8 mouse cellular contexts compared by ENCODE assay signal in genomic region chr11:100555583-100555982, GRCm38 (mm10). TPM values are rescaled to one million over a fixed set of nuclear protein-coding genes. Genes with fewer than 3 reads are reported as not detected.
DNase-seq lines count a peak whose midpoint lies in the region; ATAC-seq and TF ChIP-seq lines count a peak whose summit lies in the region.

No protein-coding gene starts in this region.

- H3K9ac ChIP-seq in heart, embryonic 11.5 days (ENCODE audit: low read depth, low read length) = peak overlapping the region; percentile 59; the same call in 1 of the 2 replicates
- H3K9ac ChIP-seq in liver, embryonic 12.5 days = 0 out of 2 replicates have a peak overlapping the region, but pooled peaks have one; percentile 2
- H3K9ac ChIP-seq in stomach, postnatal 0 days (ENCODE audit: low read length) = peak overlapping the region; percentile 35; the same call in 1 of the 2 replicates

- H3K9me3 ChIP-seq in heart, embryonic 11.5 days (replicated peaks; ENCODE audit: control insufficient read depth, low read length) = no peaks in the 10 kb centered on the region
- H3K9me3 ChIP-seq in liver, embryonic 12.5 days (replicated peaks) = no peaks in the 10 kb centered on the region
- no peaks in the 10 kb centered on the region for H3K9me3 ChIP-seq in stomach, postnatal 0 days (ENCODE audit: control insufficient read depth, low read length)

- peak; percentile 88 for TF ChIP-seq CTCF in stomach, postnatal 0 days (IDR thresholded peaks at IDR 0.05; ENCODE audit: low read depth)

- no peaks in the 10 kb centered on the region for H3K4me1 ChIP-seq in heart, embryonic 11.5 days (ENCODE audit: control insufficient read depth, insufficient read depth, low read length)
- peaks cover 4% of the 10 kb centered on the region; the same call in 1 of the 2 replicates for H3K4me1 ChIP-seq in liver, embryonic 12.5 days
- H3K4me1 ChIP-seq in stomach, postnatal 0 days (replicated peaks; ENCODE audit: control insufficient read depth, insufficient read depth) = no peaks in the 10 kb centered on the region

- no peaks in the 10 kb centered on the region for H3K36me3 ChIP-seq in heart, embryonic 11.5 days (ENCODE audit: control insufficient read depth, insufficient read depth, low read length)
- no peaks in the 10 kb centered on the region for H3K36me3 ChIP-seq in liver, embryonic 12.5 days
- no peaks in the 10 kb centered on the region for H3K36me3 ChIP-seq in myocyte (ENCODE audit: control insufficient read depth, insufficient read depth)
- no peaks in the 10 kb centered on the region for H3K36me3 ChIP-seq in stomach, postnatal 0 days (ENCODE audit: control insufficient read depth, insufficient read depth, low read length)

- H3K27ac ChIP-seq in heart, embryonic 11.5 days (ENCODE audit: low read depth, low read length) = no peak overlapping the region
- H3K27ac ChIP-seq in liver, embryonic 12.5 days = no peak overlapping the region
- no peak overlapping the region for H3K27ac ChIP-seq in stomach, postnatal 0 days (replicated peaks)

- whole genome bisulfite sequencing in heart, embryonic 11.5 days (ENCODE audit: insufficient replicate concordance) = 19% methylated on average over 11 of the region's 11 CpGs
- 8% methylated on average over 11 of the region's 11 CpGs for WGBS in liver, embryonic 12.5 days (ENCODE audit: insufficient replicate concordance)
- 17% methylated on average over 11 of the region's 11 CpGs for WGBS in stomach, postnatal 0 days

- no peak for TF ChIP-seq POLR2A in myocyte (IDR thresholded peaks at IDR 0.05; ENCODE audit: insufficient read length, low read depth)

- H3K4me2 ChIP-seq in heart, embryonic 11.5 days = peak overlapping the region; percentile 59
- peak overlapping the region; percentile 51 for H3K4me2 ChIP-seq in liver, embryonic 12.5 days
- peak overlapping the region; percentile 55 for H3K4me2 ChIP-seq in myocyte (ENCODE audit: low read depth)
- H3K4me2 ChIP-seq in stomach, postnatal 0 days (replicated peaks; ENCODE audit: low read depth) = peak overlapping the region; percentile 38

- peak overlapping the region; percentile 29 for H3K4me3 ChIP-seq in heart, embryonic 11.5 days (ENCODE audit: low read depth, low read length)
- peak overlapping the region; percentile 16 for H3K4me3 ChIP-seq in liver, embryonic 12.5 days
- no peak overlapping the region for H3K4me3 ChIP-seq in myocyte
- H3K4me3 ChIP-seq in stomach, postnatal 0 days (ENCODE audit: low read depth, low read length) = 0 out of 2 replicates have a peak overlapping the region, but pooled peaks have one; percentile 13

- H3K27me3 ChIP-seq in heart, embryonic 11.5 days (ENCODE audit: control insufficient read depth, insufficient read depth, low read length) = no peaks in the 10 kb centered on the region
- peaks cover 5% of the 10 kb centered on the region for H3K27me3 ChIP-seq in liver, embryonic 12.5 days (replicated peaks)
- H3K27me3 ChIP-seq in myocyte (ENCODE audit: control insufficient read depth, insufficient read depth, insufficient read length) = peaks cover 2% of the 10 kb centered on the region
- no peaks in the 10 kb centered on the region for H3K27me3 ChIP-seq in stomach, postnatal 0 days (ENCODE audit: control insufficient read depth, insufficient read depth, low read length)

- no peaks in the 10 kb centered on the region for H3K79me2 ChIP-seq in myocyte (ENCODE audit: control insufficient read depth, insufficient read depth)

- H3ac ChIP-seq in myocyte (ENCODE audit: control insufficient read depth, insufficient read length) = no peak overlapping the region

- TF ChIP-seq EP300 in stomach, postnatal 0 days (optimal IDR thresholded peaks at IDR 0.05) = no peak

- ATAC-seq in heart, embryonic 11.5 days (replicated peaks; ENCODE audit: insufficient number of reproducible peaks, low FRiP score, low TSS enrichment) = no peak
- ATAC-seq in liver, embryonic 12.5 days = peak; percentile 64
- ATAC-seq in stomach, postnatal 0 days (ENCODE audit: low FRiP score, low TSS enrichment) = peak; percentile 63

- peak; percentile 81 for DNase-seq in CD4-positive helper T cell, adult 2 months (ENCODE audit: low read depth, low spot score)
- peak; percentile 70 for DNase-seq in WW6 (ENCODE audit: low read depth, low spot score)
- peak; percentile 56 for DNase-seq in embryo, embryonic 9.5 days (ENCODE audit: extremely low spot score)
- DNase-seq in kidney, adult 9 months = peak; percentile 82
- DNase-seq in stomach, postnatal 0 days (ENCODE audit: low spot score) = peak; percentile 61

TF ChIP-seq in myocyte, 11 proteins besides CTCF, POLR2A, EP300 and RAD21:
- TF ChIP-seq E2F4 (IDR thresholded peaks at IDR 0.05; ENCODE audit: insufficient read depth) (no peak), MAX (IDR thresholded peaks at IDR 0.05; ENCODE audit: low read depth) (no peak), TCF12 (IDR thresholded peaks at IDR 0.05; ENCODE audit: insufficient read depth, poor library complexity, severe bottlenecking) (no peak), SRF (IDR thresholded peaks at IDR 0.05; ENCODE audit: control insufficient read depth, insufficient read length, low read depth) (no peak)

RNA-seq across cellular contexts. Expression of gene Ttc25, which starts 10.2 kb away (rescaled TPM):
- 0.31 and 1.1 TPM in 2 replicates for polyA plus RNA-seq in heart, embryonic 11.5 days (2014; fragmentation: Nextera tagmentation; extraction: Ambion mirVana)
- polyA plus RNA-seq in liver, embryonic 12.5 days (2016; fragmentation: Nextera tagmentation; extraction: Ambion mirVana) = 0.10 and 0.14 TPM in 2 replicates
- 0.71 TPM for polyA plus RNA-seq in myocyte (2012; fragmentation: generic; extraction: Trizol)
- polyA plus RNA-seq in stomach, postnatal 0 days (2015; fragmentation: Nextera tagmentation; extraction: Ambion mirVana) = 0.17 and 0.33 TPM in 2 replicates

RNA-seq across cellular contexts. Expression of gene Cnp, which starts 19.1 kb away (rescaled TPM):
- polyA plus RNA-seq in heart, embryonic 11.5 days (2014; fragmentation: Nextera tagmentation; extraction: Ambion mirVana) = 15.7 and 19.0 TPM in 2 replicates
- polyA plus RNA-seq in liver, embryonic 12.5 days (2016; fragmentation: Nextera tagmentation; extraction: Ambion mirVana) = 12.9 and 15.1 TPM in 2 replicates
- 18.5 TPM for polyA plus RNA-seq in myocyte (2012; fragmentation: generic; extraction: Trizol)
- 23.5 and 25.7 TPM in 2 replicates for polyA plus RNA-seq in stomach, postnatal 0 days (2015; fragmentation: Nextera tagmentation; extraction: Ambion mirVana)

RNA-seq across cellular contexts. Expression of gene Acly, which starts 27.8 kb away (rescaled TPM):
- 76.6 and 93.9 TPM in 2 replicates for polyA plus RNA-seq in heart, embryonic 11.5 days (2014; fragmentation: Nextera tagmentation; extraction: Ambion mirVana)
- polyA plus RNA-seq in liver, embryonic 12.5 days (2016; fragmentation: Nextera tagmentation; extraction: Ambion mirVana) = 135 and 136 TPM in 2 replicates
- 95.5 TPM for polyA plus RNA-seq in myocyte (2012; fragmentation: generic; extraction: Trizol)
- 70.3 and 70.6 TPM in 2 replicates for polyA plus RNA-seq in stomach, postnatal 0 days (2015; fragmentation: Nextera tagmentation; extraction: Ambion mirVana)

Comparison
In these comparisons a context has a peak if more than half of its experiments do, and no peak if none do; other contexts are left out.
1. H3K9ac ChIP-seq: peak in every context shown above with its lines; median percentile 59 in heart, embryonic 11.5 days; 35 in stomach, postnatal 0 days; 2 in liver, embryonic 12.5 days.